Mouse (Mus musculus): ENCODE measurements around the gene Gm10570.

DNA sequence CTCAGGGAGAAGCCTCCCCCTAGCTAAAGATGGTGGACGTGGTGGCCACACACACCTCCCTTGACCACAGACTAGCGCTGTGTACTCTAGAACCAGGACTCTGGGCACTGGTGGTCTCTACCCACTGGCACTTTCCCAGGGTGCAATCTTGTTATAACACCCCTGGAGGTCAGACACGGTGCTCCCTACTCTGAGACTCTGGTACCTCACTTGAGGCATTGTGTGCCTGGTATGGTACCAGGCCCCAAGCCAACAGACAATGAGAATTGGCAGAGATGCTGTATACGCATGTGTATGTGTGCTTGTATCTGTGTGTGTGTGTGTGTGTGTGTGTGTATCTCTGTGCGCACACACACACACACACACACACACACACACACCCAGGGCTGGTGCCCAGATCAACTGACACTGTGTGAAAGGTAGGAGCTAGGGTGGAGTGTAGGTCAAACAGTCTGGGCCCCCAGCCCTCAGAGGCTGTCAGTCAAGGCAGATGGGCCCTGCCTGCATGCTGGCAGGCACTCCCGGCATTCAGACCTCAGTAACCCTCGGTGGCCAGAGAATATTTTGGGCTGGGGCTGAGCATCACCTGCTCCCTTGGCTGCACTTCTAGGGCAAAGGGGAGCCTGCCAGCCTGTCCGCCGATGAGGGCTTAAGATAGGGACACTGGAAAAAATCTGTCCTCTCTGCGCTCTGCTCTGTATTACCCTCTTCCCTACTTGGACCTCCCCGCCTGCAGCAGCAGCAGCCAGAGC lies 9.4 kb downstream of the Gm10570 start:
- TF ChIP-seq CTCF (conservative IDR thresholded peaks at IDR 0.05 in 1 of 2, IDR thresholded peaks at IDR 0.05 in 1 of 2; ENCODE audit: low read depth in 2 of 2, low read length in 2 of 2) (no peak), ETS1 (conservative IDR thresholded peaks at IDR 0.05; ENCODE audit: low read depth, low read length) (no peak), JUN (IDR thresholded peaks at IDR 0.05; ENCODE audit: insufficient read depth, low read depth, low read length) (no peak), MYC (IDR thresholded peaks at IDR 0.05; ENCODE audit: low read depth, low read length) (no peak)
